8 mouse cellular contexts compared by ENCODE assay signal in the genomic region with DNA sequence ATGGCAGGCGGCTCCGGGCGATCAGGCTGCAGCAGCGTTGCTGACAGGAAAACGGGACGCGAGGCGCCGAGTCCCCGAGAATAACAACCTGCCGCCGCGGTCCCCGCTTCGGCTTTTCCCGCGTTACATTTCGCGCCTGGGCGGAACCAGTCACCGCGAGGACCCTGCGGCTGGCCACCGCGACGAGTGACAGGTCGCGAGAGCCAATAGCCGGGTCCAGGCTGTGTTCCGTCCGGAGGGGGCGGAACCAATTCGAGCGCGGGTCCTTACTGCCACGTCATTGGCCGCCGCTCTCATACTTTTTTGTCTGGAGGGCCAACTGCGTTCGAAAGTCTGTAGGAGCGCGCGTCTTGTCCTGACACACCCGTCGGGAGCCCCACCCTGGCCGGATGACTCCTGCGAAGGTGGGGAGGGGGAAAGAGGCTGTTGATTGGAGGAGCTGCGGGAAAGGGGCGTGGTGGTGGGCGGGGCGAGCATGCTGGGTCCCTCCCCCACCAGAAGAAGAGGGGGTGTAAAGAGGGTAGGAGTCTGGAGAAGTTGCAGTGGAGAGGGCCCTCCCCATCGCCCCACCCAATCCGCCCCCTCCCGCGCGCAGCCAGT. TPM values are rescaled to one million over a fixed set of nuclear protein-coding genes. Genes with fewer than 3 reads are reported as not detected.
A peak's percentile ranks its signal among the peaks of the same experiment; 100 is the strongest.
DNase-seq lines count a peak whose midpoint lies in the region; ATAC-seq and TF ChIP-seq lines count a peak whose summit lies in the region.

TSS of gene Zfp367 (minus strand) at position 120 of the 600 bp plus-strand sequence.

- peak; percentile 89 for ATAC-seq in Patski
- peak; percentile 98 for ATAC-seq in hindbrain, embryonic 13.5 days (ENCODE audit: low FRiP score)

- H3K27me3 ChIP-seq in Patski: no peaks in the 10 kb centered on the region
- H3K27me3 ChIP-seq in hindbrain, embryonic 13.5 days: 0 out of 2 replicates have a peak, but pooled peaks cover 3% of the 10 kb centered on the region

- CTCF ChIA-PET in Patski (lab: Charles Lee): no interaction called here

- H3K4me3 ChIP-seq in hindbrain, embryonic 13.5 days: peak within 1 kb of the TSS; percentile 86

- under 1% methylated on average over 52 of the region's 56 CpGs for WGBS in hindbrain, embryonic 13.5 days

- peak within 1 kb of the TSS; percentile 80 for H3K9ac ChIP-seq in hindbrain, embryonic 13.5 days

- POLR2A ChIA-PET in Patski (lab: Charles Lee): no interaction called here

- no peaks in the 10 kb centered on the region for H3K36me3 ChIP-seq in hindbrain, embryonic 13.5 days

- peak within 1 kb of the TSS; percentile 83 for H3K27ac ChIP-seq in hindbrain, embryonic 13.5 days

- peaks cover 10% of the 10 kb centered on the region for H3K4me1 ChIP-seq in hindbrain, embryonic 13.5 days (replicated peaks)

- H3K9me3 ChIP-seq in hindbrain, embryonic 13.5 days: no peaks in the 10 kb centered on the region

- in situ Hi-C loops in Patski (cut with MboI; ENCODE audit: low pct_unique_long_range_greater_than_20kb): loop anchor here (10.0 kb wide), 1 partner anchor 252 kb away; no protein-coding TSS in a partner anchor

- peak; percentile 93 for DNase-seq in Patski (ENCODE audit: low read depth, low spot score)
- peak; percentile 96 for DNase-seq in cerebellum, postnatal 14 days
- DNase-seq in frontal cortex, postnatal 14 days (ENCODE audit: low spot score in 2 of 2): peak; percentile 95 to 96
- DNase-seq in layer of hippocampus, postnatal 25 days (ENCODE audit: extremely low spot score in 1 of 2, low spot score in 1 of 2): peak; percentile 80 to 89
- DNase-seq in lung, postnatal 25 days (ENCODE audit: low spot score): peak; percentile 99
- DNase-seq in retina, embryonic 14.5 days (ENCODE audit: low spot score): peak; percentile 98
- peak; percentile 99 for DNase-seq in thymus, postnatal 4 days

- H3K4me2 ChIP-seq in hindbrain, embryonic 13.5 days: peak within 1 kb of the TSS; percentile 89

- TF ChIP-seq CTCF in Patski (IDR thresholded peaks at IDR 0.05): no peak

RNA-seq across cellular contexts. Expression of gene Zfp367, which starts in this region (rescaled TPM):
- 23.3 TPM for polyA plus RNA-seq in Patski (2021)
- polyA plus RNA-seq in hindbrain, embryonic 13.5 days (2015; fragmentation: Nextera tagmentation; extraction: Ambion mirVana): 5.7 and 6.6 TPM in 2 replicates
- total RNA-seq in layer of hippocampus, postnatal 25 days (2021): 10 to 100 TPM; 12.6 to 15.9 TPM

Comparison
In these comparisons a context has a peak if more than half of its experiments do, and no peak if none do; other contexts are left out.
1. Peak in every context shown above with its lines: DNase-seq, ATAC-seq, H3K4me3 ChIP-seq and H3K27ac ChIP-seq.